Mouse (Mus musculus) mouse trophoblast stem cell (cell line): ENCODE data around the gene Timeless.
"Not testable (repeated sequence)": the region's sequence is repeated elsewhere in the genome, so short reads cannot be mapped to it uniquely, and the experiment has no call there.

Experiments used
- in situ Hi-C, 2 experiments: fragments of 300-500 bp; cut with MseI, MboI; formaldehyde crosslinking; loops; 2 replicates in 1 of 2; 3 replicates in 1 of 2; pipeline ENCODE4 v1.15.1; 2025

Gene Timeless

DNA sequence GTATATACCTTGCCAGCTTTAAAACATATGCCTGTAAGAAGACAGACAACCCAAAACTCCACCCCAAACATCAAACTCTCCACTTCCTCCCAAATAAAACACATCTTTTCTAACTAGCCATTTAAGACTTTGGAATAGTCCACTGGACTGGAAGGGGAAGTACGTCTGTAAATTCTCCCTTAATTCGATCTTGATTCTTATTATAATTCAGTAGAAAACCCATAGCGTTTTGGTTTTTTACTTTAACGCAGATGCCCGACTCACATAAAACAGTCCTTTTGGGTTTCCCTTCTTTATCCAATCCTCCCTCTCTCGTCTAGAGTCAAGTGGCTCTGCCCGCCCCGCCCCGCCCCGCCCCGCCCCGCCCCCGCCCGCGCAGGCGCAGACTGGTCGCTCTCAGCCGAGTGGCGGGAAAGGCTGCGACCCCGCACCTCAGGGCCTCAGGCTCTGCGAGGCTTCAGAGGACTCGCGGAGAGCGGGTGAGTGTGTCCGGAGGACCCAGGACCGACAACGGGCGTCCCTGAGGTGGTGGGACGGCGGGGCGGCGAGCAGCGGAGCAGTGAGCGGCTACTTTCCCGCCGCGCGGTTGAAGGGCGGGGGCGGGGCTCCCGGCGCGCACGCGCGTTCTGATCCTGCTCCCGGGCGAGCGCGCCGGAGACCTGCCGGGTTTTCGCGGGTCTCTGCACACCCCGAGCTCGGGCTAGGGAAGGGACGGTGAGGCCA, at the start of gene Timeless:
Gene Timeless (plus strand): TSS at position 369 of the 723 bp plus-strand sequence.
- in situ Hi-C loops, result no loop called here

DNA sequence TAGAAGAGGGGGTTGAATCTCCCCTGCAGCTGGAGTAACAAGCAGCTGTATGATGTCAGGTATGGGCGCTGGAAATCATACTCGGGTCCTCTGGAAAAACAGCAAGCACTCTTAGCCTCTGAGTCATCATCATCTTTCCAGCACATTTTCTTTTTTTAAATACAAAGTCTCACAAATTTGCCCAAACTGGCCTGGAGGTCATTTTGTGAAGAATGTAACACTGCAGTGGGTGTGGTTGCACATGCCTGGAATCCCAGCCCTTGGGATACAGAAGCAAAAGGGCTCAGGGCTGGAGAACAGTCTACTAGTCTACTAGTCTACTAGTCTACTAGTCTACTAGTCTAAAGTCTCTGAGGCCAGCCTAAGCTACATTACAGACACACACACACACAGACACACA, 47.6 kb upstream of the Timeless start:
- in situ Hi-C loops, result loop anchor here in 1 of 2 experiments (10.0 kb wide), 1 partner anchor 89 kb away; the partner anchor contains the start of gene Baz2a

DNA sequence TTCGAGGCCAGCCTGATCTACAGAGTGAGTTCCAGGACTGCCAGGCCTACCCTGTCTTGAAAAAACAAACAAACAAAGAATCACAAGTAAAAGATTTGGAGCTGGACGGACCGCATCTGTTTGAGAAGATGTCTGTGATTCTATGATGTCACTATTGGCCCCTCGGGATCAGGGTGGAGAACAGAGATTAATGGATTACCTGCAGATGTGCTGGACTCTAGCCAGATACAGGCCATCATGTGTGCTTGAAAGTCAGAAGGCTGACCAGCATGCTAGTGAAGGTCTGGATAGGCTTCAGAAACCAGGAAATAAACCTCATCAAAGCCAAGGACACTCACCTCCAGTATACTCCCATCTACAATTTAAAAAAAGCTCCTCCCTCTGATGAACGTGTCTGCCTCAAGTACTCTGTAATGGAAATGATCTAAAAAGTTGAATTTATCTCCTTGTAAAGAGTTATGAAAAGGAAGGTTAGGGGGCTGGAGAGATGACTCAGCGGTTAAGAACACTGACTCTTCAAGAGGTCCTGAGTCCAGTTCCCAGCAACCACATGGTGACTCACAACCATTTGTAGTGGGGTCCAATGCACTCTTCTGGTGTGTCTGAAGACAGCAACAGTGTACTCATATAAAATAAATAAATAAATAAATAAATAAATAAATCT, 46.5 kb upstream of the Timeless start:
- in situ Hi-C loops, result loop anchor here (5.0 to 10.0 kb wide), 3 partner anchors 43 to 93 kb away; partner anchors contain the start of gene Baz2a (in 2 of the 2)

DNA sequence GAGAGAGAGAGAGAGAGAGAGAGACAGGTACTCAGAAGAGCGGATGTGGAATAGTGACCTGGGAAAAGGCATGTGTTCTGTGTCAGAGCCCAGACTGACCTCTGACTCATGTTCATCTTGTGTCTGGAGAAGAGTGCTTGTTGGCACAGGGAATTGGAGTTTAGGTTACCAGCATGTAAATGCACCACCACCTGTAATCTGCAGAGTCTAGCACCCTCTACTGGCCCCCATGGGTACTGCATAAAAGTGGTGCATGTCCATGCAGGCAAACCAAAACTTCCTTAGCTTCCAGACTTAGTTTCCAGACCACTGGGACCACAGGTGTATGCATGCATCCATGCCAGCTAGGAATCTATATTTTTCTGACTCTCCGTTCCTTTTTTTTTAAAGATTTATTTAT, 45.9 kb upstream of the Timeless start:
- in situ Hi-C loops, result loop anchor here (5.0 to 10.0 kb wide), 3 partner anchors 44 to 94 kb away; partner anchors contain the start of gene Baz2a (in 2 of the 2)

DNA sequence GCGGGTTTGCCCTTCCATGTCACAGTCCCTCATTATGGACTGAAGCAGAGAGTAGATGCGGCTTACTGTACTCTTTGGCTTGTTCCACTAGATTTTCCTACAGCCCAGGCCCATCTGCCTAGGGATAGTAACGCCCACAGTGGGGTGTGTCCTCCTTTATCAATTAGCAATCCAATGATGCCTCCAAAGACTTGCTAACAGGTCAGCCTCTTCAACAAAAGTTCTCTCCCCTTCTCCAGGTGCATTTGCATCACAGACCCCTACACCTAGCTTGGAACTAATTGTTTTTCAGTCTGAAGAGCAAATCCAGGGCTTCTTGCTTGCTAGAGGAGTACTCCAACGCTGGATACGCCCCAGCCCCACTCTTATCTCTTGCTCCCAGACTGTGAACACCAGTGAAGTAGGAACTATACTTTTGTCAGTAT, 44.7 kb upstream of the Timeless start:
- in situ Hi-C loops, result loop anchor here (5.0 to 10.0 kb wide), 3 partner anchors 45 to 95 kb away; partner anchors contain the start of gene Baz2a (in 2 of the 2)

DNA sequence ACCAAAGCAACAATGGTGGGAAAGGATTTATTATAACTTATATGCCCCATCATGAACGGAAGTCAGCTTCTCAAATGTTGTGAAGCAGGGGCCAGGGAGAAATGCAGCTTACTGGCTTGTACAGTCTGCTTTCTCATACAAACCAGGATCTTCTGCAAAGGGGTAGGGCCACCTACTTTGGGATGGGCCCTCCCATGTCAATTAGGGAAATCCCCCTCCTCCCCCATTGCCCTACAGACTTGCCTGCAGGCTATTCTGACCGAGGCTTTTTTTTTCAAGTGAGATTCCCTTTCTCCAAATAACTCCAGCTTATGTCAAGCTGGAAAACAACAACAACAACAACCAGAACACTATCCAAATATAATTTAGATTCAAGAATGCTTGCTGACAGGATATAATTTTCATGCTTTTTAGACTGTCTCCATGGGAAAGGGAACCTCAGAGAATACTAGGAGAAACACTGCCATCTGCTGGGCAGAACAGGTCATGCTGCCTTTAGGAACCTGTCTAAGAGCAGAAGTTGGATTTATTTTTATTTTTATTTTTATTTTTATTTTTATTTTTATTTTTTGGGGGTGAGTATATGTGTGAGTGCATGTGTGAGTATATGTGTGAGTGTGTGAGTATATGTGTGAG, 43.5 kb upstream of the Timeless start:
- in situ Hi-C loops, result loop anchor here (5.0 to 10.0 kb wide), 3 partner anchors 46 to 96 kb away; partner anchors contain the start of gene Baz2a (in 2 of the 2)

DNA sequence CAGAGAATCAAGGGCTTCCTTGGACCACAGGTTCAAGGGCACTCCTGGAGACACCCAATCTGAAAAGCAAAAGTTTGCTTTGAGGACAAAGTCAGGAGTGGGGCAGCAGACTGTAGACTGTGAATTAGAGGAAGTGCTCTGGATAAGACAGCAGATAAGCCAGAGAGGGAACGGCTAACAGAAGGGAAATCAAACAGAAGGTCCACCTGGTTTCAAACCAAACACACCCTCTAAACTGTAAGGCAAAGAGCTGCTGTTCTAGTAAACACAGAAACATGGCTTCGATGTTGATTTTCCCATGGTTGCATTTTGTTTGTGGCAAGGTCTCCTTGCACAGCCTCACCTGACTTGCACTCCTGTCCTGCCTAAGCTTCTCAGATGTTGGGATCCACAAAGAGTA, 40.4 kb upstream of the Timeless start:
- in situ Hi-C loops, result no loop called here

DNA sequence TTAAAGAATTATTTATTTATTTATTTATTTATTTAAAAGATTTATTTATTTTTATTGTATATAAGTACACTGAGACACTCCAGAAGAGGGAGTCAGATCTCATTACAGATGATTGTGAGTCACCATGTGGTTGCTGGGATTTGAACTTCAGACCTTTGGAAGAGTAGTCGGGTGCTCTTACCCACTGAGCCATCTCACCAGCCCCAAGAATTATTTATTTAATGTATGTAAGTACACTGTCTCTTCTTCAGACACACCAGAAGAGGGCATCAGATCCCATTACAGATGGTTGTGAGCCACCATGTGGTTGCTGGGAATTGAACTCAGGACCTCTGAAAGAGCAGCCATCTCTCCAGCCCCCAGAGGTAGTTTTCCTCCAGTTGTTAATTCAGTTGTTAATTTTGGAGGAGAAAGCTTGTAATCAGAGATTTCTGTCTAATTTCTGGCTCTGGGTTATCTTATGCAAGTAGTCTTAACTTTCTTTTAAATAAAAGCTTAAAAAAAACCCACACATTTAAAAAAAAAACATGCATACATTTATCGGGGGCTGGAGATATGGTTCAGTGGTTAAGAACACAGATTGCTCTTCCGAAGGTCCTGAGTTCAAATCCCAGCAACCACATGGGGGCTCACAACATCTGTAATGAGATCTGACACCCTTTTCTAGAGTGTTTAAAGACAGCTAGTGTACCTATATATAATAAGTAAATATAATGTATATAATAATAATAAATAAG, 39.7 kb upstream of the Timeless start:
- in situ Hi-C loops, result not testable (repeated sequence)

DNA sequence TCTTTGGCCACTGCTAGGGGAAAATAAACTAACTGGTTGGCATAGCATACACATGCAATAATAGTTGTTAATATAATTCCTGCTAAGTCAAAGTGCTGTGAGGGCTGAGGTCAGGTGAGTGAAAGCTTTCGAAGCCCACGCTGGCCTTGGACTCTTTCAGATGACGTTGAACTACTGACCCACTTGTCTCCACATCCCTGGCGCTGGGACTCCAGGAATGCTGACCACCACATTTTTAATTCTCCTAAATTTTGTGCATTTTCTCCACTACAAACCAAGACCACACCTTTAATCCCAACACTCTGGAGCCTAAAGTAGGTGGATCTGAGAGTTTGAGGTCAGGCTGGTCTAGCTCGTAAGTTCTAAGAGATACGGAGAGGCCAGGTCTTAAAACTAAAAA, 38.8 kb upstream of the Timeless start:
- in situ Hi-C loops, result no loop called here

DNA sequence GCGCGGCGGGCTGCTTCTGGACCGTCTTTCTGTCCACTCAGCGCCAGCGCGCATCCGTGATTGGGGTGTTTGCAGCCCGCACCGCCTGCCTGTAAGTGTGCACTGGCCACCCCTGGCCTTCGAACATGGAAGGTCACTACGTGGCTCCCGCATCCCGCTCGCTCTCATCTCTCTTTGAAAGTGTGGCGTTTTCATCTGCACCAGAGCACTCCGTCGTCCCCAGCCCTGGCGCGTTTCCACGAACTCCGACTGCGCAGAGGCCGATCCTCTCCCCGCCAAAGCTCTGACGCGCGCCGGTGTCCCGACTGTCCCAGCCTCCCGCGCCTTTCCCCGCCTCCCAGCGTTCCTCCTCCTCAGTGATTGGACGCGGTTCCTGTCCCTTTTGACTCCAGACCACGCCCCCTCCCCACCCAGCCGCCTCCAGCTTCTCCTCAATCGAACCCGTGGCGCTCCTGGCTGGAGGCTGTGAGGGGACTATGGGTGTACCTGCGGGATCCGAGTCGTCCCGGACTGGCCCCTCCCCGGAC, 37.8 kb upstream of the Timeless start, which contains the start of gene Gls2:
Gene Gls2 (plus strand): TSS at position 434 of the 527 bp plus-strand sequence.
- in situ Hi-C loops, result no loop called here

DNA sequence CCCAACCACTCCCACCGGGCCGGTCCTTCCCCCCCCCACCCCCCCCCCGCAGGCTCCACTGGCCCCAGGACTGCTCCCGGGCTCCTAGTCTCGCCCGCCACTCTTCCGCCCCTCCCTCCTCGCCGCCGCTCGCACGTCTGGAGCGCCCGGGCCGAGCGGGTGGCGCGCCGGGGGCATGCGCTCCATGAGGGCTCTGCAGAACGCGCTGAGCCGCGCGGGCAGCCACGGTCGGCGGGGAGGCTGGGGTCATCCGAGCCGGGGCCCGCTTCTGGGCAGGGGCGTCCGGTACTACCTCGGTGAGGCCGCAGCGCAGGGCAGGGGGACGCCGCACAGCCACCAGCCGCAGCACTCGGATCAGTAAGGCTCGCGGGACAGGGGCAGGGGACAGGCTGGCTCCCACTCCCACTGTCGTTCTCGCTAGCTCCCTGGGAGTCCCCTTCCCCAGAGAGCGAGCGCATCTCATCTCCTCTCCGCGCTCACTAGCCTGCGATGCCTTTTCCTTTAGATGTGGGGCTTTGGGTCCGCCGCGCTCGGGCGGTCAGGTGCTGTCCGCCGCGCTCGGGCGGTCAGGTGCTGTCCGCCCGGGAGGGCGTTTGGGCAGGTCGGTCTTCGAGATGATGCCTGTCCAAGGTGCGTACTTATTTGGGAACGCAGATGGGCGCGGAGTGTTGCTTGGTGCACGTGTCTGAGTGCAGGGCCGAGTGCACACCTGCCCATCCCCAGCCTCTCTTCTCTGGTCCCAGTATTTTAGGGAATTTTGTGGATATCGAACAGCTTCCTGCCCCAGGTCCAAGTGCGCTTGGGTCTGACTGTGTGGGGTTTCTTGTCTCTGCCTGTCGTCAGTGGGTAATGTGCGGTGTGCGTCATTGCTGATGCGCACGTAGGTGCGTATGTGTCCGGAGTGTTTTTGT, 37.1 kb upstream of the Timeless start:
- in situ Hi-C loops, result no loop called here

DNA sequence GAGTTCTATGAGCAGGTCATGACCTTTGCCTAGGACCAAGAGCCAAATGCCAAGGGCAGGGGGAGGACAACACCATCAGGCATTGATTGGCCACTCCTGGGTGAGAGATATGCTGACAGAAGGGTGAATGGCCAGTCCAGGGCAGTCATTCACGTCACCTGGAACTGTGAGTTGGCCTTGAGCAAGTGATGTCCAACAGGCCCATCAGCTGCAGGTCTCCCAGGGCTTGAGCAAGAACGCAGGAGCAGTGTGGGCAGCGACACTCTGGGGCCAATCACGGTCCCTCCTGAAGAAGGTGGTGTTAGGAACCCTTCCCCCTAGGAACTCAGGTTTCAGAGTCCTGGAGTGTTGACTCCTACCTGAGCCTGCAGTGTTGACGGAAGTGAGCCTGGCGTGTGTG, 30.0 kb upstream of the Timeless start:
- in situ Hi-C loops, result no loop called here

DNA sequence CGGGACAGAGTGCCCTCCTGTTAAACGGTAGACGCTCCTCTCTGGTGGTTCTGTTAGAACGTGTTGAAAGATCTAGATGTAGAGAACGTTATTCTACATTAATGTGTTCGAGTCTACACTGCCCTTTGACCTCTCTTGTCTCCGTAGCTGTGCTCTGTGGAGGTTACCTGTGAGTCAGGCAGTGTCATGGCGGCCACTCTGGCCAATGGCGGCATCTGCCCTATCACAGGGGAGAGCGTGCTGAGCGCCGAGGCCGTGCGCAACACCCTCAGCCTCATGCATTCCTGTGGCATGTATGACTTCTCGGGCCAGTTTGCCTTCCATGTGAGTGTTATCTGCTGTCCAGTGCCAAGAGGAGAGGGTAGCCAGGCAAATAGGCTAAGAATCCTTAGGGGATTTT, 26.9 kb upstream of the Timeless start:
- in situ Hi-C loops, result no loop called here

DNA sequence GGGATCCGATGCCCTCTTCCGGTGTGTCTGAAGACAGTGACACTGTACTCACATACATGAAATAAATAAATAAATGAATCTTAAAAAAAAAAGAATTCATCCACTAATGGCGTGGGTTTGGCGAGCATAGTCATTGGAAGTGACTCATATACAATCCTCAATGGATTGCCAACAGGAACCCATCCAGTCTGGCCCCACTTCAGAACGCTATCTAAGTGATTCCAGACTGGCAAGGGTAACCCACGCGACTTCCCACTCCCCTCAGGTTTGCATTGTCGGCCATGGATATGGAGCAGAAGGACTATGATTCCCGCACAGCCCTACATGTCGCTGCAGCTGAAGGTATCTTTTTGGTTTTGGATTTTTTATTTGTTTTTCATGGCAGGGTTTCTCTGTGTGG, 23.5 kb upstream of the Timeless start:
- in situ Hi-C loops, result no loop called here

DNA sequence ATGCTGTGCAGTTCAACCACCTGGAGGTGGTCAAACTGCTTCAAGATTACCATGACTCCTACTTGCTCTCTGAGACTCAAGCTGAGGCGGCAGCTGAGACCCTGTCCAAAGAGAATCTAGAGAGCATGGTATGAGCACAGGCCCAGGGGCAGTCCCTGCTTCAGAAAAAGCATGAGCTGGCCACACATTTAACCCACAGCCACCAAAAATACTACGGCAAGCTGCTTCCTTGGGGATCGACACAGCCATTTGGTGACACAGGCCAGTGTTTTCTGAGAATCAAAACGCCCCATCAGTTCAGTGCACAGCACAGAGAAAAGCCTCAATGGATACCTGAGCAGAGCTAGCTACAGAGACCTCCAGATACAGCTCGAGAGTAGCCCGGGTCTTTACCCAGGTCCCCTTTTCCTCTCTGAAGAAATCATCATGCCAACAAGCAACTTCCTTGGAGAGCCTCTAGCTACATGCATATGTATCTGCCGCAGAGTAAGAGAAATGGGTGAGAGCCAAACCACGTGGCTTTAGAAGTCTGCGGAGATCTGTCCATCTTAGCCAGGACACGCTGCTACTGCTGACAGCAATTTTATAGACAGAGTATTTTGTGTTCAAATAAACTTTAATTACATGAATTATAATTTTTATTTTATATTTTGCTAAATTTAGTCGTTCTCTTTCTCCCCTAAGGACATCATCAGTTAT, 22.4 kb upstream of the Timeless start:
- in situ Hi-C loops, result no loop called here

DNA sequence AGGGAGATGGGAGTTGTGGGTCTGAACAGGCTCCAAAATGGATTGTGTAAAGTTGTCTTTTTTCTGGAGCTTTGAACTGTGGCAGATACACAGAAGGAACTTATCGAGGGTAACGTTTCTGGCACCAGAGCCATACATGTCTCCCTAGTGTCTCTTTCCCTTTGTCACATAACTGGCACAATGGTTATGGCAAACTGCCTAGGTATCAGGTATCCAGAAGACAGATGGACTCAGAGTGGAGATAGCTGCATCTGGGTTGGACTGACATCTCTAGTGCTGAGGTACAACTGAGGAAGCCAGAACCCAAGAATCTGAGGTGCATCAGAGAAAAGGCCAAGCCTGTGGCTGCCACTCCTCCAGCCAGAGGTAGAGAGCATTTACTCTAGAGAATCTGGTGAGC, 21.7 kb upstream of the Timeless start:
- in situ Hi-C loops, result no loop called here

DNA sequence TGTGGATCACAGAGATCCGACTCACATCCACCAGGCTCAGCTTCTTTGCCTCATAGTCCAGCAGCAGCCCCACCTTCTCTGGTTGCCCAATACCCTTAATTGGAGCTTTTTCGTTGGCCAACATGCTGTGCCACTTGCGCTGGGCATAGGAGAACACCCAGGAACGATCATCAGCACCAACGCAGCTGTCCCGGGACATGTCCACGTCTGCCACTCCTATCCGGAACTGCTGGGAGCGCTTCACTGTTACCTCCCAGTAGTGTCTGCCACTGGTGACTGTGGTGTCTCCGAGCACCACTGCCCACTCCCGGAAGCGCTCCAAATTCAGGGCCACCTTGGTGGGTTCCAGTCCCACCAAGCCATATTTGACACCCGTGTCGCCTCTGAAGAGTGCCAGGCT, 20.9 kb upstream of the Timeless start:
- in situ Hi-C loops, result no loop called here

DNA sequence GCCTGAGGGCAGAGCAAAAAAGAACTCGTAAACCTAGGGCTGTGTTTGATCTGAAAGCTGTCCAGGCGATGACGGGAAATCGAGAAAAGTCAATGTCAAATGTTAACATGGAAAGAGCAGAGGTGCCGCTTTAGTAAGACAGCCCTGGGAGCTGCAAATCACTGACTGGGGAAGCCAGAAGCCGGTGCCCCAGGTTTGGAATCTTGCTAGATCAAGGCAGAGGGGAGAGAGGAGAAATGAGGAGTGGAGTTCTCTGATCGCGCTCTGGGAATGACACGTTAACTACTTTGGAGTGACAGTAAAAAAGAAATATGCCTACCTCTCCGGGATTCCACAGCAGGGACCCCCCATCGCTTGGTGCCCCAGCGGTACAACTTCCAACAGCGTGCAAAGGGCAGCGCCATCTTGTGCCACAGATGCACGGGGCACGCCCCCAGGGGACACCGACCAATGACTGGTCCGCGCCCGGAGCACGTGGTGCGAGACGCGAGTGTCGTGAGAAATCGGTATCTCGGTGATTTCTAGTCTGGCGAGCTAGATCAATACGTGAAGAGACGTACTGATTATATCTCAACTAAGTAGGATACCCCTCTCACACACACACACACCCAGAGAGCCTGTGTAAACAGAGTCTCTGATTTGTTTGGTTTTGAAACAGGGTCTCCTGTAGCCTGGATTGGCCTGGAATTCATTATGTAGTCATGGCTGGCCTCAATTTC, 20.3 kb upstream of the Timeless start, which contains the start of gene Spryd4:
Gene Spryd4 (minus strand): TSS at position 418 of the 719 bp plus-strand sequence.
- in situ Hi-C loops, result no loop called here

DNA sequence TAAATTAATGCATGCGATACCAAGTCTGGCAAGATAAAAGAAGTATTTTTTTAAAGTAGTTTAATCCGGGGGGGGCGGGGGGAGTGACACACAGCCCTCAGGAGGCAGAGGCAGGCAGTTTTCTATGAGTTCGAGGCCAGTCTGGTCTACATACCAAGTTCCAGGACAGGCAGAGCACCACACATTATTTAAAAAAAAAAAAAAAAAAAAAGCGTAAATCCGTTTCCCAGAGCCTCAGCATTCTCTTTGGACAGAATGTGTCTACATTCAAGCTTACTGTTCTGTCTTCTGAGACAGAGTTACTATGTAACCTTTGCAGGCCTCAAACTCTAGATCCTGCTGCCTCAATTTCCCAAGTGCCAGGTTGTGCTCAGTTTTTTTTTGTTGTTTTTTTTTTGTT, 19.7 kb upstream of the Timeless start:
- in situ Hi-C loops, result no loop called here
